Mouse (Mus musculus) neural tube, embryonic 15.5 days (tissue): Measurements from ENCODE around the gene Smarcad1. TPM values are rescaled to one million over a fixed set of nuclear protein-coding genes. Genes with fewer than 3 reads are reported as not detected.

Experiments
- ATAC-seq: fragments of 200-750 bp; cut with Nextera tagmentation; 2 replicates; pipeline ENCODE4 v1.8.0; 2017; ENCODE audit warnings: mild to moderate bottlenecking, moderate TSS enrichment, moderate library complexity; ENCODE audit not compliant: low FRiP score
- H3K27ac ChIP-seq: fragments of 300-500 bp; sonication (generic); replicated peaks from 2 replicates; pipeline ENCODE4 v1.5.1; 2015; ENCODE audit warnings: mild to moderate bottlenecking, inconsistent platforms
- H3K27me3 ChIP-seq: fragments of 300-500 bp; sonication (generic); replicated peaks from 2 replicates; pipeline ENCODE4 v1.6.1; 2015; ENCODE audit warnings: inconsistent platforms
- H3K36me3 ChIP-seq: fragments of 300-500 bp; sonication (generic); 2 replicates; pipeline ENCODE4 v1.6.1; 2015; ENCODE audit warnings: inconsistent platforms
- H3K4me1 ChIP-seq: fragments of 300-500 bp; sonication (generic); 2 replicates; pipeline ENCODE4 v1.6.1; 2015; ENCODE audit warnings: inconsistent platforms
- H3K4me2 ChIP-seq: fragments of 300-500 bp; sonication (generic); 2 replicates; pipeline ENCODE4 v1.6.1; 2015; ENCODE audit warnings: inconsistent platforms, mild to moderate bottlenecking, moderate library complexity
- H3K4me3 ChIP-seq: fragments of 300-500 bp; sonication (generic); replicated peaks from 2 replicates; pipeline ENCODE4 v1.5.1; 2015; ENCODE audit warnings: mild to moderate bottlenecking, inconsistent platforms
- H3K9ac ChIP-seq: fragments of 300-500 bp; sonication (generic); replicated peaks from 2 replicates; pipeline ENCODE4 v1.6.1; 2015; ENCODE audit warnings: mild to moderate bottlenecking, inconsistent platforms
- H3K9me3 ChIP-seq: fragments of 300-500 bp; sonication (generic); replicated peaks from 2 replicates; pipeline ENCODE4 v1.6.1; 2016; ENCODE audit warnings: inconsistent platforms
- WGBS: fragments of 180-500 bp; shearing (Covaris S2); methylation state at CpG from one replicate; pipeline ENCODE4 v1.1.7; 2015; ENCODE audit warnings: mixed read lengths; 5-methylcytosine and 5-hydroxymethylcytosine counted together
- polyA plus RNA-seq: library from polyadenylated mRNA; unstranded; fragments of >200 nt; fragmentation: Nextera tagmentation; extraction: Ambion mirVana; gene quantifications from 2 replicates; pipeline ENCODE4 v1.2.1, GENCODE M21; 2015

The Smarcad1 gene
- polyA plus RNA-seq, 1 experiment from 2014 or later = 46.2 TPM

DNA sequence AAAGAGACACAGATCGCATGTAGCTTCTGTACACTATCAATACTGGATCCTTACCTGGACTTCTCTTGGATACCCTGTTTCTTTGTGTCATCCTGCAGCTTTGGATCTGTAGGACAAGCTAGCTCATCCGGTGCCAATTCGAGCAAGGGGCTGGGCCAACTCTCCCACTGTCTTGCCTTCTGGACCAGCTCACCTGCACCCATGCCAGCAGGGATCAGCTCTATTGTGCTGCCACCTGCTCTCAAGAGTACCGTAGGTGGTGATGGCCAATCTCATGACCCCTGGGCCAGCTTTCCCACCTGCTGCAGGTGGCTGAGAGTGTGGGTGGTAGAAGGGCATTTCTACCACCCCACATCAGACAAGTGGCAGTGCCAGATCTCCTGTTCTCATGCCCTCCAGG lies 114.7 kb downstream of the Smarcad1 start:
- H3K4me2 ChIP-seq = no peak overlapping the region
- WGBS = 95% methylated on average over 4 of the region's 4 CpGs
- no peak overlapping the region for H3K27ac ChIP-seq
- no peak overlapping the region for H3K9ac ChIP-seq
- ATAC-seq = no peak
- no peaks in the 10 kb centered on the region for H3K9me3 ChIP-seq
- H3K4me1 ChIP-seq = no peaks in the 10 kb centered on the region
- no peaks in the 10 kb centered on the region for H3K27me3 ChIP-seq
- no peaks in the 10 kb centered on the region for H3K36me3 ChIP-seq
- H3K4me3 ChIP-seq = no peak overlapping the region

DNA sequence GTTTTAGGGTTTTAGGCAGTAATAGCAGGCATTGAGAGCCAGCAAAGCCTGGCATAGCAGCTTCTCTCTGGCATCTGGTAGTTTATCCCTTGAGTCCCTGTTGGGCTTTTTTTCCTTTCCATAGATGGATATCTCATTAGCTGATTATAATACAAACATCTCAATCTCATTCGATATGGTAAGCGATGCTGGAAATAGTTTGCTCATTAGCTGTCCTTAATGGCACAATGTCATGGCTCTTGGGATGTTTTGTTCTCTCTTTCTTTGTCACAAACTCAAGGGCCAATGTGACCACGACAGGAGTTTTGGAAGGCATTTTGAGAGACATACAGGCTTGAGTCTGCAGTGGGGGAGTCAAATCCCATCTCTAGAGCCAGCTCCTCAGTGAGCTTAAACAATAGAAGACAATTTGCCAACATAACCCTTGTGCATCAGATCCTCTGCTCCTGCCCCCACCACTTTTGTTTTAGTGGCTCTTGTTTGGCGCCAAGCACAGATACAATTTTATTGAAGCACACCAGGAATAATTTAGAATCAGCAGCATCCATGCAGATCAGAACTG lies 117.1 kb downstream of the Smarcad1 start:
- 69% methylated on average over 4 of the region's 4 CpGs for WGBS
- H3K27ac ChIP-seq = no peak overlapping the region
- no peak overlapping the region for H3K4me3 ChIP-seq
- ATAC-seq = 0 out of 2 replicates have a peak, but pooled peaks have one; percentile 41
- no peaks in the 10 kb centered on the region for H3K4me1 ChIP-seq
- H3K4me2 ChIP-seq = no peak overlapping the region
- no peak overlapping the region for H3K9ac ChIP-seq
- no peaks in the 10 kb centered on the region for H3K27me3 ChIP-seq
- H3K9me3 ChIP-seq = no peaks in the 10 kb centered on the region
- H3K36me3 ChIP-seq = no peaks in the 10 kb centered on the region

DNA sequence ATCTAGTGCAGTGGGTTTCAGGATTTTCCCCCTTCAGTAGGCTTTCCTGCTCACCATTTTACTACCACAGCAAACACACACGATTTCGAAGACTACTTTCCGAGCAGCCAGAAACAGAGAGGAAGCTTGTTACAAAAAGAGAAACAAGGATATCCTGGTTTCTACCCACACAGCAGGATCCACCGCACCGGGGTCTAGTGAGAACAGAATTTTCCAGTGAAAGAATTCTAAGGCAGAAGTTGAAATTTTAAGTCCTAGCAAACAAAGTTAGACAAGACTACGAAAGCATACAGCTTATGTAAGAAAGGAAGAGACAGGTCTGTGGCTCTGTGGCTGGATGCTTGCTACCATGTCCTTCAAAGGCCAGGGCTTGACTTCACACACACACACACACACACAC lies 121.8 kb downstream of the Smarcad1 start:
- no peaks in the 10 kb centered on the region for H3K36me3 ChIP-seq
- H3K9me3 ChIP-seq = no peaks in the 10 kb centered on the region
- H3K27ac ChIP-seq = 0 out of 2 replicates have a peak overlapping the region, but pooled peaks have one; percentile 28
- H3K9ac ChIP-seq = no peak overlapping the region
- WGBS = 82% methylated on average over 6 of the region's 6 CpGs
- ATAC-seq = no peak
- H3K4me1 ChIP-seq = no peaks in the 10 kb centered on the region
- H3K4me3 ChIP-seq = no peak overlapping the region
- no peak overlapping the region for H3K4me2 ChIP-seq
- no peaks in the 10 kb centered on the region for H3K27me3 ChIP-seq

DNA sequence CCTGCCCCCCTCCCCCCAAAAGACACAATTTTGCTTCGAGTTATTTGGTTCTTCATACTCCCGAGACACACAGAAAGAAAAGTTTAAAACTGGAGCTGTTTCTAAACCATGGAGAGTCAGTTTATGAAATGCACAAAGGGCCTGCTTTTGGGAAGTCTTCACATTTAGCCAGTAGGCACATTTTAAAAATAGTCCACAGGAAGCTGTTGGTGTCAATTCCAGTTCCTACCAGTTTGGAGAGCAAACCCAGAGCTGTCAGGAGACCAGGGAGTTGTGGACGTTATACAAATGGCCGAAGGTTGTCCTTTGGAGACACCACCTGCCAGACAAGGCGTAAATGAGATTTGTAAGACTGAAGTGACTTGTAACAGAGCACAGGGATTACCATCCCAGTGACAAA lies 122.6 kb downstream of the Smarcad1 start:
- Histone ChIP-seq H3K4me3 (no peak overlapping the region), H3K27ac (no peak overlapping the region), H3K9ac (no peak overlapping the region), H3K4me2 (no peak overlapping the region), H3K4me1 (no peaks in the 10 kb centered on the region), H3K27me3 (no peaks in the 10 kb centered on the region), H3K36me3 (no peaks in the 10 kb centered on the region), H3K9me3 (no peaks in the 10 kb centered on the region)
- 80% methylated on average over 5 of the region's 5 CpGs for WGBS
- ATAC-seq = no peak

Other genes starting within 250 kb of the Smarcad1 start
- 5.0 and 6.0 TPM in 2 replicates for gene Hpgds, start 102.3 kb downstream of the Smarcad1 start, polyA plus RNA-seq